Mouse (Mus musculus) heart, postnatal 4 days (tissue): ENCODE measurements around the gene Prepl. TPM values are rescaled to one million over a fixed set of nuclear protein-coding genes. Genes with fewer than 3 reads are reported as not detected.

ENCODE experiments used
- DNase-seq: peaks from one replicate; pipeline ENCODE4 v3.0.0; 2021
- total RNA-seq, 2 experiments: library from RNA; stranded (reverse); gene quantifications; 2 replicates each; pipeline ENCODE4 v1.2.3; 2021

Gene Prepl
- 100 to 1,000 TPM; 117 to 118 TPM for total RNA-seq

GRCm38 (mm10) chr17:85090120-85091099 lies at the start of gene Prepl, which contains the start of gene Camkmt:
Gene Prepl, minus strand, starts transcription at chr17:85090241.
Gene Camkmt, plus strand, starts transcription at chr17:85090552.
- DNase-seq, result peak; percentile 96

- no peak for DNase-seq
Measured at GRCm38 (mm10) chr17:85138393-85138792, 48.4 kb upstream of the Prepl start.

- DNase-seq, result peak; percentile 69
Measured at GRCm38 (mm10) chr17:85116643-85117042, 26.6 kb upstream of the Prepl start.

GRCm38 (mm10) chr17:85113441-85113840 lies 23.4 kb upstream of the Prepl start:
- DNase-seq, result no peak

GRCm38 (mm10) chr17:85110640-85111039 lies 20.6 kb upstream of the Prepl start:
- DNase-seq, result no peak

GRCm38 (mm10) chr17:85103310-85103709 lies 13.3 kb upstream of the Prepl start:
- no peak for DNase-seq

- no peak for DNase-seq
Measured at GRCm38 (mm10) chr17:85101751-85102150, 11.7 kb upstream of the Prepl start.

- no peak for DNase-seq
Measured at GRCm38 (mm10) chr17:85100232-85100631, 10.2 kb upstream of the Prepl start.

- no peak for DNase-seq
Measured at GRCm38 (mm10) chr17:85098677-85099323, 8.8 kb upstream of the Prepl start.

- DNase-seq, result no peak
Measured at GRCm38 (mm10) chr17:85096396-85096795, 6.4 kb upstream of the Prepl start.

GRCm38 (mm10) chr17:85091762-85092161 lies 1.7 kb upstream of the Prepl start:
- DNase-seq, result no peak

GRCm38 (mm10) chr17:85089621-85090020 lies 420 bp downstream of the Prepl start:
- no peak for DNase-seq

- peak; percentile 17 for DNase-seq
Measured at GRCm38 (mm10) chr17:85089011-85089410, 1.0 kb downstream of the Prepl start.

GRCm38 (mm10) chr17:85088401-85088800 lies 1.6 kb downstream of the Prepl start:
- DNase-seq, result no peak

GRCm38 (mm10) chr17:85087591-85087990 lies 2.5 kb downstream of the Prepl start:
- DNase-seq, result peak; percentile 45

- DNase-seq, result no peak
Measured at GRCm38 (mm10) chr17:85086501-85086900, 3.5 kb downstream of the Prepl start.

- DNase-seq, result no peak
Measured at GRCm38 (mm10) chr17:85085335-85085734, 4.7 kb downstream of the Prepl start.

GRCm38 (mm10) chr17:85080781-85081180 lies 9.3 kb downstream of the Prepl start:
- DNase-seq, result no peak

- DNase-seq, result no peak
Measured at GRCm38 (mm10) chr17:85079276-85079675, 10.8 kb downstream of the Prepl start.

- no peak for DNase-seq
Measured at GRCm38 (mm10) chr17:85074083-85074482, 16.0 kb downstream of the Prepl start.

- DNase-seq, result no peak
Measured at GRCm38 (mm10) chr17:85073214-85073613, 16.8 kb downstream of the Prepl start.

GRCm38 (mm10) chr17:85072383-85072782 lies 17.7 kb downstream of the Prepl start:
- DNase-seq, result no peak

- DNase-seq, result no peak
Measured at GRCm38 (mm10) chr17:85071088-85071775, 18.8 kb downstream of the Prepl start.
